Mouse (Mus musculus): ENCODE results near the gene Wdr62.

Gene Wdr62

DNA sequence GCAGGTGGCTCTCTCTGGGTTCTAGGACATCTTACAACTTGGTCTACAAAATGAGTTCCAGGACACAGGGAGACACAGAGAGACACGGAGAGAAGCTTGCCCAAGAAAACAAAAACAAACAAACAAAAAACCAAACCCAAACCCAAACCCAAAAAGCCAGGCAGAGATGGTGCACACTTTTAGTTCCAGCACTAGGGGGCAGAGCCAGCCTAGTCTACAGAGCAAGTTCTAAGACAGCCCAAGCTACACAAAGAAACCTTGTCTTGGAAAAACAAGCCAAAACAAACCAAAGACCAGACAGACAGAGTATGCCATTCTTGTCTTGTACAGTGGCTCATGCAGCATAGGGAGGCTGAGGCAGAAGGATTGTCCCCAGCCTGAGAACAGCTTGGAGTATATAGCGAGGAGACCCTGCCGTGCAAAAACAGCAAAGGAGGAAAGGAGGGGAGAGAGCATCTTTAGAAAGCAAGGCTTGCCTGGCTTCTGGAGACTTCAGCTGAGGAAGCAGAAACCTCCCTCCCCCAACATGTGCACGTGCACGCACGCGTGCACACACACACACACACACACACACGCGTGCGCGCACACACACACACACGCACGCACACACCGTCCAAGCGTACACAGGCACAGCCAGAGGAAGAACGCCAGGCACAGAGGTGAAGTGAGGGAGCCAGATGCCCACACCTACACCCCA lies 26.0 kb upstream of the Wdr62 start:
- in situ Hi-C loops (cut with MboI; ENCODE audit: low sequenced_read_pairs): no loop called here

DNA sequence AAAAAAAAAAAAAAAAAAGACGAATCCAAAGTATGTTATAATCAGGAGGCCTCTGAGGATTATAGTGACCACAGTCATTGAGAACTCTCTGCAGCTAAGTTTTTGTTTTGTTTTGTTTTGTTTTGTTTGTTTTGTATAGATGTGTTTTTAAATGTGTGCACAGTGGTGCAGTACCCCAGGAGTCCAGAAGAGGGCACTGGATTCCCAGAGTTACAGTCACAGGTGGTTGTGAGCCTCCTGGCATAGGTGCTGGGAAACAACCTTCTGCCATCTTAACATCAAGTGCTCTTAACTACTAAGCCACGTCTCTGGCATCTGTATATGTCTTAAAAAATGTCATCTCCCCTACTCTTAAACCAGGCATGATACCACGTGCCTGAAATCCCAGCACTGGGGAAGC lies 20.7 kb upstream of the Wdr62 start:
- in situ Hi-C loops (cut with MboI; ENCODE audit: low sequenced_read_pairs): no loop called here

DNA sequence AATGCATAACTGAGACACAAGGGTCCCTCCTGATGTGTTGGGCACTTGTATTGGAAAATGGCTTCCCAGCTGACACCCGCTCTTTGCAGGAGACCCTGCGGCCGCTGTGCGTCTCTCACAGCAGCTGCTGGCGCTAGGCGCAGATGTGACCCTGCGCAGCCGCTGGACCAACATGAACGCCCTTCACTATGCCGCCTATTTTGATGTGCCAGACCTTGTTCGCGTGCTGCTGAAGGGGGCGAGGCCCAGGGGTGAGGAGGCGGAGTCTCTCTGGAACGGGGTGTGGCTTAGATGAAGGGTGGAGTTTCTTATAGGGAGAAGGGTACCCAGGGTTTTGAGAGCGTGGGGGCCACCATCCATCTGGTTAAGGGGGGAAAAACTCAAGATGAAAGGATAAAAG lies 17.0 kb upstream of the Wdr62 start:
- in situ Hi-C loops (cut with MboI; ENCODE audit: low sequenced_read_pairs): no loop called here

DNA sequence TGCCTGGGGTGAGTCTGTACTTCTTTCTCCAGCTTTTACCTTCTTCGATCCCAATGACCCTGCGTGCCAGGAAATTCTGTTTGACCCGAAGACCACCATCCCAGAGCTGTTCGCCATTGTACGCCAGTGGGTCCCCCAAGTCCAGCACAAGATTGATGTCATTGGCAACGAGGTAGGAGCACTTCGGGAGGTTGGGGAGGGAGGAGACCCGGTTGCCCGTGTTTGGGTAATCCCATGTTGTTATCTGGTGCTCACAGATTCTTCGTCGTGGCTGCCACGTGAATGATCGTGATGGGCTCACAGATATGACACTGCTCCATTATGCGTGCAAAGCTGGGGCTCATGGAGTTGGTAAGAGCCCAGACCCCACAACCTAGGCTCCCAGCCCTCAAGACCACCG lies 16.6 kb upstream of the Wdr62 start:
- in situ Hi-C loops (cut with MboI; ENCODE audit: low sequenced_read_pairs): no loop called here

DNA sequence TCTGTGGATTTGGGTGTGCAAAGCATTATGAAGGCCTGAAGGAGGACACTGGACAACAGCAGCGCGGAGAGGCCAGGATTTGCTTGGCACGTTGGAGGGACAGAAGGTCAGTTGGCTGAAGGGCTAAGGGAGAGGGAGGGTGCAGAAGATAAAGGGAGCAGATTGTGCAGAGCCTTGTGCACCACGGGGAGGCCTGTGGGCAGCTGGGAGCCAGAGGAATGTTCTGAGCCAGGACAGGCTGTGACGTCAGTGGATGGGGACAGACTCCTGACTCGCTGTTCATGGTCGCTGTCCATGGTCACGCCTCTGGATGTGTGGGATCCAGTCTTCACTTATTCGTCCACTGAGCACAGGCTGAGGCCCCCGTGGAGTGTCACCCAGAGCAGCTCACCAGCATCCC lies 14.9 kb upstream of the Wdr62 start:
- in situ Hi-C loops (cut with MboI; ENCODE audit: low sequenced_read_pairs): no loop called here

DNA sequence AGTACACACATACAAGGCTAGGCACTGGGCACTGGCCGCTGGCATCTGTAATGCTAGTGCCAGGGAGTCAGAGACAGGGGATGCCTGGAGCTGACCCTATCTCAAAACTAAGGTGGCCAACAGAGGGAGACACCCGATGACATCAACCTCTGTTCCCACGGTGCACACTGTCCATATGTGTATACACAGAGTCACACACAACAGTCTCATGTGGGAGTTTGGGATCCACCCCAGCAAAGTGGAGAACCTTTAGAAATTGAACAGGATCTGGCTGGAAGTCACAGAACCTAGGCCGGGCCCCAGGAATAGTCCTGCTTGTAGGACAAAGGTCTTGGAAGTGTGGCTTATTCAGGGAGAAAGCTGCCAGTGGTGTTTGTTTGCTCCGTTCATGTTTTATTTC lies 14.1 kb upstream of the Wdr62 start:
- in situ Hi-C loops (cut with MboI; ENCODE audit: low sequenced_read_pairs): no loop called here

DNA sequence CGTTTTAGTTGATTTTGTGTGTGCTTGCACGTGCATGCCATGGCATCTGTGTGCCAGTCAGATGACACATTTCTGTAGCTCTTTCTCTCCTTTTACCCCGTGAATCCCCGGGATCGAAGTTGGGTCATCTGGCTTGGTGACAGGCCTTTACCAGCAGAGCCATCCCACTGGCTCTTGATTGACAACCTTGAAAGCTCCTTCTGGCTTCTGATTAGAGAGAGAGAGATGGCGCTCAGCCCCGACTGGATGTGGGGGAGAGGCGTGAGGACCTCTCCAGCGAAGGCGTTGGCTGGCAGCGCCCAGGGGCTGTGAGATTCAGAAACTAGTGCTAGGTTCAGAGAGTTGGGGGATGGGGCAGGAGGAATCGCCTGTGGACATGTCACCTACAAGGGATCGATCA lies 13.6 kb upstream of the Wdr62 start:
- in situ Hi-C loops (cut with MboI; ENCODE audit: low sequenced_read_pairs): no loop called here

DNA sequence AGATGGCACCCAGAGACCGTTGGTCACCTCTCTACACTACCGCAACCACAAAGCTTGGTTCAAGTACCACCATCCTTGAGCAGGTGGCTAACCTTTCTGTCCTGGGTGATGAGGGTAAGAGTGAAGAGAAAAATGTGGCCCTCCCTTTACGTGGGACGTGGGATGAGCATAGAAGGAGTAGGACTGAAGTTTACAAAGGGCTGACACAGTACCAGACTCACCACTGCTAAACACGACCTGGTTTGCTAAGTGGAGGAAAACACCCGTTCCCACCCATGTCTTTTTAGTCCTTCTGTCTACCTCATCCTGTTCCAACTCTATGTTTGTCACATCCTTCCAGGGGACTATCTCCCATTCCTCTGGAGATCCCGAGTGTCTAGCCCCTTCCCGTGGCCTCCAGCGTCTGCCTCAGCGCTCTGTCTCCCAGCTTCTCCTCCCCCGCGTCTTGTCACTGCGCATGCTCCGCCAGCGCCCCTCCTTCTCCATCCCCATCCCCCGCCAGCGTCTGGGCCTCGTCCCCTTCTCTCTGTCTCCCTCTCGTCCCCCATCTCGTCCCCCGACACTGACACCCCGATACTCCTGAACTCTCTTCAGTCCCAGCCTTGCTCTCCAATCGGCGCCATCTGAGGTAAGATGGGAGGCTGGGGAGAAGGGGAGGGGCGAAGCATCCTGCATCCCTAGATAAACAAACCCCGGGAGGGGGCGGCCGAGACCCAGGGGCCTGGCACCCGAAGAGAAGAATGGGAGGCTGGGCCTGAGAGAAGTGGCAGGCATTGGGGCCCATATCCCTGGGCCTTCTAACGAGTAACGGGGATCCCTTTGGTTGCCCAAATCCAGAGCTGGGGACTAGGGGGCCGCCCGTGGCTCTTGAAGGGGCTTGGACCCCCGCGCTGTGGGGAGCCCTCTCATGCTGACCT lies 11.3 kb upstream of the Wdr62 start, which contains the start of gene Clip3:
Gene Clip3 (plus strand): TSS at position 514 of the 917 bp plus-strand sequence.
- in situ Hi-C loops (cut with MboI; ENCODE audit: low sequenced_read_pairs): no loop called here

DNA sequence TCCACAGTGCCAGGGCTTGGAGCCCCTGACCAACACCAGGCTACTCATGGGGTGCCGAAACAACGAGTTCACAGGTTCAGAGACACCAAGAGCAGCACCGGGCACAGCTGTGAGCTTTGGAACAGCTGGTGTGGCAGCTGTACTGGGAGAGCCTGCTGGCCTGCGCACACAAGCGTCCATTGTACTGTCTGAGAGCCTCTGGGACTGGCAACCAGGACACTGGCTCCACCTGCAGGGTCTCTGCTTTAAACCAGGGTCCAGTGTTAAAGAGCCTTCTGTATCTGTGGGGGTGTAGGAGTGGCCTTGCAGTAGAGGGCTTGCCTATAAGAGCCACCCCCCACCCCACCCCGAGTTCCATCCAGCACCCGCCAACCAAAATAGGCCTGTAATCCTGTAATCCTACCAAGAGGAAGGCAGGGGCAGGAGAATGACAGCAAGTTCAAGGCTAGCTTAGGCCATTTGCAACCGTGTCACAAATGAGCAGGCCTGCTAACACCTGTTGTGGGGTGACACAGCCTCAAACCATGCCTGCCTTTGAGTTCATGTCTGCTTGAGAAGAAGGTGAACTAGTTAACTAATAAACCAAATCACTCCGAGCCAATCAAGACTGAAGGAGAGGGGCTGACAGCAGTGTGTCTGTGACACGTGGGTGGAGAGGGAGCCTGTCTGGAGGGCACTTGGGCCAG lies 9.6 kb upstream of the Wdr62 start:
- in situ Hi-C loops (cut with MboI; ENCODE audit: low sequenced_read_pairs): no loop called here

DNA sequence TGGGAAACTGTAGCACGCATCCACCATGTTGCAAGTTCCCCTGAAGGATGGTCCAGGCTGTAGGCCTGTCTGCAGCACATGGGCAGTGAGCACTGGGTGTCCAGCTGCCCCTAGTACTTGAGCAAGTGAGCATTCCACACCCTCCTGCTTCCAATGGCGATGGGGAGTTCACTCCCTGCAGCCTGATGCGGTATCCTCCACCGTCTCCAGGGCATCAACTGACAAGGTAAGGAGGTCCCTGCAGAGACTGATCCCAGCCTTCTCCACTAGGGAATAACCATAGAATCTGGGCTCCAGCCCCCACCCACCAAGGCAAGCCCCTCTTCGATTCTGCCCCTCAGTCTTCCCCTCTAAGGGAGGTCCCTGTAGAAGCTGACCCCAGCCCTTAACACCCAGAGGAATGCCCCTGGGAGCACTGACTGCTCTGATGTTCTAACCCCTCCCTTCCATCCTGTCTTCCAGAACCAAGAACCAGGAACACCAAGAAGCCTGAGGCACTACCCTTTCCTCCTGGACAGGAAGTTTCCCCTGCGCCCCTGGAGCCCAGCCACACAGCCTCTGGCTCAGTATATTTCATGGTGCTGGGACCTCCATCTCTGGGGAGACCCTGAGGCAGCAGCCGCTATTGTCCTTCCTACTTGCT lies 9.0 kb upstream of the Wdr62 start:
- in situ Hi-C loops (cut with MboI; ENCODE audit: low sequenced_read_pairs): no loop called here

DNA sequence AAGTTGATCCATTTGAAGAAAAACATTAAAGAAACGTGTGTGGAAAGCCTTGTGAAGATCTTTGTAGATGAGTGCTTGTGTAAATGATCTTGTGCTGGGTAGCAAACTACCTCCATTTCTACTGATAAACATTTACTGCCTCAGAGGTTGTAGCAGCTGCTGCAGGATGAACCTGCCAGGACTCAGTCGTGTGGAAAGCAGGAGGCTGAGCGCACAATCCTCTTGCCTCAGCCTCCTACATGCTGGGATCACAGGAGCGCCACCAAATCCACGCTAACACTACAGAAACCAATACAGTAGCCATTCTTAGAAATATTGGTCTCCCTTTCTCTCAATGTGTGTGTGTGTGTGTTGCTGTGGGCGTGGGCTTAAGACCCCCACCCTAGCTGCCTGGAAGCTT lies 7.8 kb upstream of the Wdr62 start:
- in situ Hi-C loops (cut with MboI; ENCODE audit: low sequenced_read_pairs): no loop called here

DNA sequence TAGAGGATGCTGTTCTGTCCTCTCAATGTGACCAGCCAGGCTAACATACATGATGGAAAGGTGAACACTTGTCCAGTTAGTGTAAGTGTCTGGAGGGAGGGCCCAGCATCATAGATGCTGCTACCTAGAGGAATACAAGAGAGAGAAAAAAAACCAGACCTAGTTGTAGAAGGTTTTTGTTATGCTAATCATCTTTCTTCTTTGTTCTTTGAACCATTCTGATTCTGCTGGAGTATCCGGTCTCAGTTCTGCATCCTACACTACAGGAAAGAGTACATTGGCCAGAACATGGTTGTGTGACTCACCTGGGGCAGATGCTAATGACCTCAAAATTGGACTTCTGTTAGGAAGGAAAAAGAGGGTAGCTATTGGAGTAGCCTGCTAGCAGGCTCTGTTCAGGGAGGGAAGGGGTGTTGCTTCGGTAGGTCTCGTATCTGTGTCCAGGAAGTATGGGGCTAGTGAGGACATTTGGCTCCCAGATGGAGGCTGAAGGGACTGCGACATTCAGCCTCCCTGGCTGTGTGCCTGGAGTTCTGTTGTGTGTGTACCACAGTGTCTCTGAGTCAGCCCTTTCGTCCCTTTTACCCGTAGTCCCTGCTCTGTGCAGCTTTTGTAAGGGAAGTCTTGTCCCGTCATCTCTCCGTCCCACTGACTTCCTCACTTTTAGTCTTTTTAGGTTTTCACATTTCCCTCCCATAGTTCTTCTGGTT lies 6.6 kb upstream of the Wdr62 start:
- in situ Hi-C loops (cut with MboI; ENCODE audit: low sequenced_read_pairs): no loop called here

DNA sequence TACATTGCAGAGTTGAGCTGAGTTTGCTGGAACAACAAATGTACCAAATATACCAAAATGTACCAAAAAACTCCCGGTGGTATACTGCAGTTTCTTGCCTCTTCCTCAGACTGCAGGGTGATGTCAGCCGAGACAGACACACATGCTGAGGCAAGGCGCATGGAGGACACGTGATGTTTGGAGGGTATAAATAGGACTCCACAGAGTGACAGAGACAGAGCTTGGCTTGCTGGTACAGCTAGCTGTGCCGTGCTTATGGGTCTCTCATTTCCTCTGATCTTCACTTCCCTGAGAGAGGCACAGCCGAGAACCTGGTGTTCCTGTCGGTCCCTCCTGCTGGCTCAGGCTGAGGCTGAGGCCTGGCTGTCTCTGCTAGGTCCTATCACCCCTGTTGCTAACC lies 2.5 kb upstream of the Wdr62 start:
- in situ Hi-C loops (cut with MboI; ENCODE audit: low sequenced_read_pairs): no loop called here

DNA sequence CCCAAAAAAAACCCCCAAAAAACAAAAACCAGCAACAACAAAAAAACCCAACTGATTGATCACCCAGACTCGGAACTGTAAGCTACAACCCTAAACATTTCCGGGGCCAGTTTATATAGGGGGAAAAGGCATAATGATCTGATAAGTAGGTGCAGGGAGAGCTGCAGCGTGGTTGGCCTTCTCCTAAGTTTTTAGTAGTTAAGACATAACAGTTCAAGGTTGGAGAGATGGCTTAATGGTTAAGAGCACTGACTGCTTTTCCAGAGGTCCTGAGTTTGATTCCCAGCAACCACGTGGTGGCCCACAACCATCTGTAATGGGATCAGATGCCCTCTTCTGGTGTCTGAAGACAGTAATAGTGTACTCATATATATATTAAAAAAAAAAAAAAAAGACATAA lies 1.3 kb upstream of the Wdr62 start:
- in situ Hi-C loops (cut with MboI; ENCODE audit: low sequenced_read_pairs): no loop called here

DNA sequence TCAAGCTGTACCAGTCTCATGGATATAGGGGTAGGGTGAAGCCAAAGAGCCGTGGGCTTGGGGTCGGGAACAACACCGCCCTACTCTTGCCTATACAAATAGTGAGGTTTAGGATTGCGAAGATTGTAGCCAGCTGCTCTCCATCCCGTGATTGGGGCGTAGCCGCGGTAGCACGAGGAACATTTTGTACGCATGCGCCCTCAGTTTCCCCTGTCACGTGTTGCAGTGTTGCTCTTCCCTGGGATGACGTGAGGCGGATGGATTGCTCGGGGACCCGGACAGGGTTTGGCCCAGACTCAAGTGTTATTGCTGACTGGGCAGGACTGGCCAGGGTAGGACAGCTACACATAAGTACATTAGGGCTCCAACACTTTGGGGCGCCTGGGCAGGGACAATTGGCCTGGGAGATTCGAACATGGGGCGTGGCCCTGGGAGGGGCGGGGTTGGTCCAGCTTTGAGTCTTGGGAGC lies 485 bp upstream of the Wdr62 start:
- in situ Hi-C loops (cut with MboI; ENCODE audit: low sequenced_read_pairs): no loop called here

DNA sequence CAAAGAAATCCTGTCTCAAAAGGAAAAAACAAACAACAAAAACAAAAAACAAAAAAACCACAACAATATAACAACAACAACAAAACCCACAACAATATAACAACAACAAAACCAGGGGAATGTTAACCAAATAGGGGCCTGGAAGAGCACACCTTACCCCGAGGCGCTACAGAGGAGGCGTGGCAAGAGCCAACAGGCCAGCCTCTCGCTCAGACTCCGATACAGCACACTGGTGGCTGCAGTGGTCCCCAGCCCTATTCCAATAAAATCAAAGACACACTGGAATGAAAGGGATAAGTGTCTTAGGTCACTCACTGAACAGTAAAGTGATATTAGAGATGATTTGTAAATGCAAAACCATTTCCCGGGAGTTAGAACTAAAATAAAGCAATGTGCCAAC lies 683 bp downstream of the Wdr62 start:
- in situ Hi-C loops (cut with MboI; ENCODE audit: low sequenced_read_pairs): no loop called here

DNA sequence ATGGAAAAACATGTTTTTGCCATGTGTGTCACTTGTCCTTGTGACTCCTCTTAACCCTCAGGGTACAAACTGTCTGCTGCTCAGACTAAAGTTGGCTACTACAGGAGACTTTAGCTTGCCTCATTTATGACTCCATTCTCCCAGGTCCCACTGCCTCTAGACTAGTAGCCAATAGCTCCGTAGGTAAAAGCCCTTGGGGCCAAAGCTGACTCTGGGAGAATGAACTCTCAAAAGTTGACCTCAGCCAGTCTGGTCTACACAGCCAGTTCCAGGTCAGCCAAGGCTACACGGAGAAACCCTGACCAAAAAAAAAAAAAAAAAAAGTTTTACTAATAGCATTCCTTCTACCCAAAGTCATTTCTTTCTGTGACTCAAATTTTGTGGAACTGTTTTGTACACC lies 1.3 kb downstream of the Wdr62 start:
- in situ Hi-C loops (cut with MboI; ENCODE audit: low sequenced_read_pairs): no loop called here

DNA sequence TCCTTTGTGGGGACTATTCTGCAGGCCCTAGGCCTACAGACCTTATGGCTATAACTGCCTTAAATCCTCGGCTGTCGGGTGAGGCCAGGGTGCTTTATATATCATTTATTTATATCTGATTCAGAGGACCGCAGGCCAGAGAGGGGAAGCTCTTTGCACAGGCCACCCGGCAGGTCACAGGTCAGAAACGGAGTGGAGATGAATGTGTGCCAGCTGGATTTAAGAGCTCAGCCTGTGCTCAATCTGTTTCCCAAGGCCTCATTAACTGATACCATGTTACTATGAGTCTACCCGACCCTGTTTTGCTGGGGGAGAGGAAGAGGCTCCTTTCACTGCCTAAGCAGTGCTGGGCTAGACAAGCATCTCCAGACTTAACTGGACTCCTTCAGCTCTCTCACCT lies 5.8 kb downstream of the Wdr62 start:
- in situ Hi-C loops (cut with MboI; ENCODE audit: low sequenced_read_pairs): no loop called here

DNA sequence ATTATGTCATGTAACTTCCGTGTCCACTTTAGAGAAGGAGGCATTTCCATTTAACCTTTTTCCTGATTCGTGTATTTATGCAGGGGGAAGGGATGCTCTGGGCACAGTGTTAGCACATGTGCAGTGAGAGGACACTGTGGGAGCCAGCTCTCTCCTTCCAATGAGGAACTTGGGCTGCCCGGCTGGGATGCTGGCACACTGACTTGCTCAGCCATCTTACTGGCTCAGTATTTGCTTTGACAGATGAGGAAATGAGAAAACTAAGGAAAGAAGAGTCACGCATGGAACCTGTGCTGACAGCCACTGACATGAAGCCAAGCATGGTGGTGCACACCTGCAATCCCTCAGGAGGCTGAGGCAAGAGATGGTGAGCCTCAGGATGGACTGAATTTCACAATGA lies 10.6 kb downstream of the Wdr62 start:
- in situ Hi-C loops (cut with MboI; ENCODE audit: low sequenced_read_pairs): no loop called here

DNA sequence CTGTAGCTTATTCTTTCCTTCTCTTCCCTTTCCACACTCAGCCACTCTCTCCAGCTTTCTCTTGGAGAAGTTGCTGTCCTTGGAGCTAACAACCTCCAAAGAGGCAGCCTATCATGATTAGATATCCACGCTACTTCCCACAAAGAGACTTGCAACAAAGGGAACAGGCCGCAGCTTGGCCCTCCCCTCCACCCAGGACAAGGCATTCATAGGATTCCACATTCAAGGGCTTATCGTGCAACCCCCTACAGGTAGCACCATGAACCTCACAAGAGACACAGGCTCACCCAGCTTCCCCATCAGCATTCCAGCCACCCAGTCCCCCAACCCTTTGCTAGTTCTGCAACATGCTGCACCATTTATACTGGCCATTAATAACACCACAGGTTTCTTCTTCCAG lies 13.4 kb downstream of the Wdr62 start:
- in situ Hi-C loops (cut with MboI; ENCODE audit: low sequenced_read_pairs): no loop called here

DNA sequence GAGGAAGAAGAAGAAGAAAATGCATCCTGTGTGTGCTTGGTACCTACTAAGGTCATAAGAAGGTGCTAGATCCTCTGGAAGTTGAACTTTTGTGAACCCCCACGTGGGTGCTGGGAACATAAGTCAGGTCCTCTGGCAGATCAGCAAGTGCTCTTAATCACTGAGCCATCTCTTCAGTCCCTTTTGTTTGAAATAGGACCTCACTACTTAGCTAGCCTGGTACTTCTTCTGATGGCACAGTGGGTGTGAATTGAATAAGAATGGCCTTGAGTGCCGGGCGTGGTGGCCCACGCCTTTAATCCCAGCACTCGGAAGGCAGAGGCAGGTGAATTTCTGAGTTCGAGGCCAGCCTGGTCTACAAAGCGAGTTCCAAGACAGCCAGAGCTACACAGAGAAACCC lies 14.3 kb downstream of the Wdr62 start:
- in situ Hi-C loops (cut with MboI; ENCODE audit: low sequenced_read_pairs): no loop called here

Data from CH12F3 (cell line).